Mouse (Mus musculus): ENCODE data around the gene Fndc3b. TPM values are rescaled to one million over a fixed set of nuclear protein-coding genes. Genes with fewer than 3 reads are reported as not detected.

Gene Fndc3b
- polyA plus RNA-seq, 1 experiment from 2014 or later: 10.5 TPM

DNA sequence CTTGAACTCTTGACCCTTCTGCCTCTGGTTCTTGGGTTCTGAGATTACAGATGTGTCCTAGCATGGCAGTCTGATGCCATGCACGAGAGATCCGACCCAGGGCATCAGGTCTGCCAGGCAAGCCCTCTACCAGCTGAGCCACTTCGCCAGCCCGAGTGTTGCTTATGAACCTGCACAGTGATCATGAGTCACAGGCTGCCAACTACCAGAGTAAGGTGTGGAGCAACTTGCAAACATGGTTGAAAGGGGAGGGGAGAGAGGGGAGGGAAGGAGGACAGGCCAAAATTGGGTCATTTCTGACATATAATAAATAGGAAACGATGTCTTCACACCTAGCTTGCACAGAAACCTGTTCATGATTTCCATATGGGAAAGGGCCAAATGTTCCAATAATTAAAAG is 17.0 kb downstream of the Fndc3b start:
- WGBS: 85% methylated on average over 5 of the region's 5 CpGs
- DNase-seq (ENCODE audit: low spot score): no peak

DNA sequence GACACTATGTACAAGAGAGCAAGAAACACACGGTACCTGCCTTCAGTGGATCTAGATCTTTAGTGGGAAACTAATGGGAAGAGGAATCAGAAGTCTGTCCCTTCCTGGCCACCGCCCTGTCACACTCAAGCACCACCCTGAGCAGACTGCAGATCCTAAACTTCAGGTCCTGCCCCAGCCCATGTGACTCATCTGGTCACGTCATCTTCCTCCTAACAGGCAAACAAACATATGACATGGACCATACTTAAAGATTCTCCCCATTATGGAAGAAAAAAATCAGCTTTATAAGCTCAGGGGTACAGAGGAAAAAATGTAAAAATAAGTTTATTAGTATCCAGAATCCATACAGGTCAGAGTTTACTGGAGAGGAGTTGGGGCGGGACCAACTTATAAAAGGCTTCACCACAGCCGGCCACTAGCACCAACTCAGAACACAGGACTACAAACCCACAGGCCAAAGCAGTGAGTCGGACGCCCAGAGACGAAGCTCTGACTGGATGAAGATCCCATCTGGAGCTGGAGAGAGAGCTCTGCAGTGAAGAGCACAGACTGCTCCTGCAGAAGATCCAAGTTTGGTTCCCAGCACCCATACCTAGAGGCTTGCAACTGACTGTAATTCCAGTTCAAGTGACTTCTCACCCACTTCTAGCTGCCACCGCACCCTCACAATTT is 19.5 kb downstream of the Fndc3b start:
- 89% methylated on average over 9 of the region's 9 CpGs for WGBS
- H3K4me1 ChIP-seq (ENCODE audit: control insufficient read depth, insufficient read depth, low read length): no peaks in the 10 kb centered on the region; the same call in 1 of the 2 replicates
- DNase-seq (ENCODE audit: low spot score) (no peak), ATAC-seq (replicated peaks; ENCODE audit: insufficient number of reproducible peaks, low FRiP score, low TSS enrichment, low read depth) (no peak)
- H3K4me2 ChIP-seq (ENCODE audit: low read depth, low read length): no peak overlapping the region
- no peak overlapping the region for H3K9ac ChIP-seq (replicated peaks; ENCODE audit: low read length)
- H3K9me3 ChIP-seq (replicated peaks; ENCODE audit: control insufficient read depth, low read length): no peaks in the 10 kb centered on the region
- H3K36me3 ChIP-seq (replicated peaks; ENCODE audit: control insufficient read depth, insufficient read depth, low read depth, low read length): no peaks in the 10 kb centered on the region
- no peak overlapping the region for H3K27ac ChIP-seq (replicated peaks; ENCODE audit: low read depth, low read length)
- H3K4me3 ChIP-seq (ENCODE audit: low read depth, low read length): no peak overlapping the region
- H3K27me3 ChIP-seq (ENCODE audit: control insufficient read depth, insufficient read depth, low read length): no peaks in the 10 kb centered on the region

More for the DNA sequence above, 17.0 kb downstream of the Fndc3b start:
- H3K9me3 ChIP-seq (replicated peaks; ENCODE audit: control insufficient read depth, low read length): no peaks in the 10 kb centered on the region
- H3K4me2 ChIP-seq (ENCODE audit: low read depth, low read length): no peak overlapping the region
- H3K27ac ChIP-seq (replicated peaks; ENCODE audit: low read depth, low read length): no peak overlapping the region
- no peaks in the 10 kb centered on the region for H3K27me3 ChIP-seq (ENCODE audit: control insufficient read depth, insufficient read depth, low read length)
- H3K36me3 ChIP-seq (replicated peaks; ENCODE audit: control insufficient read depth, insufficient read depth, low read depth, low read length): no peaks in the 10 kb centered on the region
- no peak for ATAC-seq (replicated peaks; ENCODE audit: insufficient number of reproducible peaks, low FRiP score, low TSS enrichment, low read depth)
- H3K4me1 ChIP-seq (ENCODE audit: control insufficient read depth, insufficient read depth, low read length): no peaks in the 10 kb centered on the region; the same call in 1 of the 2 replicates
- no peak overlapping the region for H3K4me3 ChIP-seq (ENCODE audit: low read depth, low read length)
- H3K9ac ChIP-seq (replicated peaks; ENCODE audit: low read length): no peak overlapping the region

DNA sequence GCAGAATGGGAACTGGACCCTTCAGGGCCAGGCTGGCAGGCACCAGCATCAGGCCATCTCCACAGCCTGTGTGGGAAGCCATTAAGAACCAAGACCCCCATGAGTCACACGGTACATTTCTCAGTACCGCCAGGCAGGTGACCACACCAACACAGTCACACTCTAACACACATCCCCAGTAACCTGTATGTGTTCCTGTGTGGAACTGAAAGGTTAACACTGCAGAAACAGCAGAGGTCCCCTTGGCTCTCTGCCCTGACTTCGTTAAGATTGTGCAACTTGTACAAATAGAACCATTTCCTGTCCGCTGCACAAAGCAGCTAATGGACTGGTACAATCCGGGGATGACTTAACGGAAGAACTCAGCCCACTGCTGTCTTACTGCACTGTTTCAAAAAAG is 21.1 kb downstream of the Fndc3b start:
- ATAC-seq (replicated peaks; ENCODE audit: insufficient number of reproducible peaks, low FRiP score, low TSS enrichment, low read depth): no peak
- WGBS: 72% methylated on average over 6 of the region's 6 CpGs
- H3K27me3 ChIP-seq (ENCODE audit: control insufficient read depth, insufficient read depth, low read length): no peaks in the 10 kb centered on the region
- H3K4me2 ChIP-seq (ENCODE audit: low read depth, low read length): no peak overlapping the region
- H3K27ac ChIP-seq (replicated peaks; ENCODE audit: low read depth, low read length): no peak overlapping the region
- no peak overlapping the region for H3K9ac ChIP-seq (replicated peaks; ENCODE audit: low read length)
- no peak for DNase-seq (ENCODE audit: low spot score)
- no peaks in the 10 kb centered on the region for H3K36me3 ChIP-seq (replicated peaks; ENCODE audit: control insufficient read depth, insufficient read depth, low read depth, low read length)
- H3K9me3 ChIP-seq (replicated peaks; ENCODE audit: control insufficient read depth, low read length): no peaks in the 10 kb centered on the region
- H3K4me1 ChIP-seq (ENCODE audit: control insufficient read depth, insufficient read depth, low read length): no peaks in the 10 kb centered on the region; the same call in 1 of the 2 replicates
- H3K4me3 ChIP-seq (ENCODE audit: low read depth, low read length): no peak overlapping the region

DNA sequence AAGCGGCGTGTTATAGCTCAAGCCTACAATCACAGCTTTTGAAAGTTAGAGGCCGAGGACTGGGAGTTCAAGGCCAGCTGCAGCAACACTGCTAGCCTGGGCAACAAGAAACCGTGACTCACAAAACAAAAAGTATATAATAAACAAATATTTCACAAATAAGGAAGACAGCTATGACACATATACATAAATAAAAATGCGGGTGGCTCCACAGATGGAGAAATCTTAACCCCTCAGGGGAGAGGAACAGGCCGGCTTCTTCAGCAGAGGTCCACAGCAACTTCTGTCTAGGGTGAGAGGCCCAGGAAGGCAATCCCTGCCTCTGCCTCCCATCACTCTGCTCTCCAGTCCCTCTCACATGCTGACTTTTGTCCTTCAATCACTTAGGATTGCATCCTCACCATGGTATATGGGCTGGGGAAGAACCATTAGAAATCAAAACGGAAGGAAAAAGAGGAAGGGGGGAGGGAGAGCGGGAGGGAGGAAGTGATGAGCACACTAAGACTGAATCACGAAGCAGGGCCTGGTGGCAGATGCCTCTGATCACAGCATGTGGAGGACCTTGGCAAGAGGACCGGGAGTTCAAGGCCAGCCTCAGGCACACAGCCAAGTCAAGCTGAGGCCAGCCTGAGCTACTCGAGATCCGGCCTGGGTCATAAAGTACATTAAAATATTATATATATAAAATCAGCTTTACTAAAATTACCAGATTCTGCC is 21.8 kb downstream of the Fndc3b start:
- ATAC-seq (replicated peaks; ENCODE audit: insufficient number of reproducible peaks, low FRiP score, low TSS enrichment, low read depth) (no peak), DNase-seq (ENCODE audit: low spot score) (no peak)
- Histone ChIP-seq H3K4me3 (ENCODE audit: low read depth, low read length) (no peak overlapping the region), H3K27ac (replicated peaks; ENCODE audit: low read depth, low read length) (no peak overlapping the region), H3K27me3 (ENCODE audit: control insufficient read depth, insufficient read depth, low read length) (no peaks in the 10 kb centered on the region), H3K4me1 (ENCODE audit: control insufficient read depth, insufficient read depth, low read length) (no peaks in the 10 kb centered on the region), H3K36me3 (replicated peaks; ENCODE audit: control insufficient read depth, insufficient read depth, low read depth, low read length) (no peaks in the 10 kb centered on the region), H3K4me2 (ENCODE audit: low read depth, low read length) (no peak overlapping the region), H3K9me3 (replicated peaks; ENCODE audit: control insufficient read depth, low read length) (no peaks in the 10 kb centered on the region), H3K9ac (replicated peaks; ENCODE audit: low read length) (no peak overlapping the region)
- WGBS: 84% methylated on average over 12 of the region's 12 CpGs

DNA sequence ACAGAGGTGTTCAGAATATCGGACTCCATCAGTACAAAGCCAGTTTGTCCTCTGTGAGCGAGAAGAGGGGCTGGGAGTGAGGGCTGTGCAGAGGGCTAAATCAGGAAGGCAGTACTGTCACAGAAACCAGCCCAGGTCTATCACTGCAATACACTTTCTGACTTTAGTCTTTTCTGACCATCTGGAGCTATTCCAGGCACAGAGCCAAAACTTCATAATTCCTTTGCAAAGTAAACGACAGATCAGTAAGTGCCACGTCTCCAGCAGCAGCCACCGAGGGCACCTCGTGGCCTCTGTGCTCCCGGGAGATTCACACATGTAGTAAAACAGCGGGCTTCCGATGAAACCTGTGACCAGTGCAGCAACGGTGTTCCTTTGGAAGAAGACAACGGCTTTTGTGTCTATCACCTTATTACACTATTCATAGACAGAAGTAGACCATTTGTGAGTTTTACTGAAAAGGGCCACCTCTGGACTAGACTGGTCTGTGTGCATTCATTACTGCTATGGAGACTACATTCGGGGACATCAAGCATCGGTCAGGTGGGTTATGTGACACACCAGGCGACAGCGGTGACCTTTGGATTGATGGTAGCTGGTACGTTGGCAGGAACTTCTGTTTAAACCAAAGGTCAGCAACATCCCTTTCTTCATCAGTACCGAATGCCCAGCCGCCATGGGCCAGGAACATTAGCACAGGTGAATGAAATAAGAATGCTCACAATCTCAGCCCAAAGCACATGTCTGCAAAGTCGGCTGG is 24.2 kb downstream of the Fndc3b start:
- H3K4me1 ChIP-seq (ENCODE audit: control insufficient read depth, insufficient read depth, low read length): no peaks in the 10 kb centered on the region
- no peak overlapping the region for H3K4me2 ChIP-seq (ENCODE audit: low read depth, low read length)
- DNase-seq (ENCODE audit: low spot score) (no peak), ATAC-seq (replicated peaks; ENCODE audit: insufficient number of reproducible peaks, low FRiP score, low TSS enrichment, low read depth) (no peak)
- no peaks in the 10 kb centered on the region for H3K9me3 ChIP-seq (replicated peaks; ENCODE audit: control insufficient read depth, low read length)
- no peaks in the 10 kb centered on the region for H3K36me3 ChIP-seq (replicated peaks; ENCODE audit: control insufficient read depth, insufficient read depth, low read depth, low read length)
- no peaks in the 10 kb centered on the region for H3K27me3 ChIP-seq (ENCODE audit: control insufficient read depth, insufficient read depth, low read length)
- H3K9ac ChIP-seq (replicated peaks; ENCODE audit: low read length): no peak overlapping the region
- H3K4me3 ChIP-seq (ENCODE audit: low read depth, low read length): no peak overlapping the region
- no peak overlapping the region for H3K27ac ChIP-seq (replicated peaks; ENCODE audit: low read depth, low read length)
- 82% methylated on average over 19 of the region's 19 CpGs for WGBS

DNA sequence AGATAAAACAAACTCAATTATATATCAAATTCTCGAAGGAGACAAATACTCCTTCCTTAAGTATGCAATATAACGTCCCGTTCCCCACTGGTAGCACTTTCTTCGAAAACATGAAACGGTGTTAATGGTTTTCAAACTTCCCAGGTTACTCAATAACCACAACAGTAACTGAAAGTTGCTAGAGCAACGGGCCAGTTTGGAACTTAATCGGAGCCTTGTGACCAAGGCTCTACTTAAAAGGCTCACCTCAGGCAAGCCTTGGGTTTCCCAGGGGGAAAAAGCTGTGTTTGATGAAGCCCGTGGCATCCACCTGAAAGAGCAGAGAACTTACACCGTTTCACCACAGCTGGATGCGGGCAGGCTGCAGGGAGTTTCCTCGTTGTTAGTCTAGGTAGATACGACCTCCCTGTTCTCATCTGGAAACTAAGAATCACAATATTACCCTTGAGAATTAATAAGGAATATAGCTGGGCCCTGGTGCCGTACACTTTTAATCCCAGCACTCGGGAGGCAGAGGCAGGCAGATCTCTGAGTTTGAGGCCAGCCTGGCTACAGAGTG is 25.4 kb downstream of the Fndc3b start:
- no peak overlapping the region for H3K27ac ChIP-seq (replicated peaks; ENCODE audit: low read depth, low read length)
- no peak overlapping the region for H3K4me3 ChIP-seq (ENCODE audit: low read depth, low read length)
- DNase-seq (ENCODE audit: low spot score) (no peak), ATAC-seq (replicated peaks; ENCODE audit: insufficient number of reproducible peaks, low FRiP score, low TSS enrichment, low read depth) (no peak)
- no peak overlapping the region for H3K9ac ChIP-seq (replicated peaks; ENCODE audit: low read length)
- H3K36me3 ChIP-seq (replicated peaks; ENCODE audit: control insufficient read depth, insufficient read depth, low read depth, low read length): no peaks in the 10 kb centered on the region
- no peaks in the 10 kb centered on the region for H3K27me3 ChIP-seq (ENCODE audit: control insufficient read depth, insufficient read depth, low read length)
- no peaks in the 10 kb centered on the region for H3K4me1 ChIP-seq (ENCODE audit: control insufficient read depth, insufficient read depth, low read length)
- H3K4me2 ChIP-seq (ENCODE audit: low read depth, low read length): no peak overlapping the region
- H3K9me3 ChIP-seq (replicated peaks; ENCODE audit: control insufficient read depth, low read length): no peaks in the 10 kb centered on the region
- WGBS: 88% methylated on average over 14 of the region's 14 CpGs

DNA sequence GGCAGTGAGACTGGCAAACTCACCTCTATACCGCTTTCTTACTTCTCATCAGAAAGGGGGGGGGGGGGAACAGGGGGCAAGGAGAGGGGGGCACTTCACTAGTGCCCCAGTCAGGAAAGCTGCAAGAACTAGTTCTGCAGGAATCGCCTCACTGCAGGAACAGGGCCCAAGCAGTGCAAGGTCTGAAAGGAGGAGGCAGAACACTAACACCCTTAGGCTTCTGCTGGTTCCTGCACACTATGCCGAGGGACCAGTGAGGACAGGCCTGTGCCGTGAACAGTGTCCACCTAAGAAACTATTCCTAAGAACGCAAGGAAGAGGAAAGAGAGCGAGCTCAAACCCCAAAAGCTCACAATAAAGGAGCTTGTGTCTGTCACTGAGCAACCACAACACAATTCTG is 26.0 kb downstream of the Fndc3b start:
- H3K4me2 ChIP-seq (ENCODE audit: low read depth, low read length): no peak overlapping the region
- no peaks in the 10 kb centered on the region for H3K4me1 ChIP-seq (ENCODE audit: control insufficient read depth, insufficient read depth, low read length)
- no peak overlapping the region for H3K9ac ChIP-seq (replicated peaks; ENCODE audit: low read length)
- no peaks in the 10 kb centered on the region for H3K9me3 ChIP-seq (replicated peaks; ENCODE audit: control insufficient read depth, low read length)
- no peak overlapping the region for H3K27ac ChIP-seq (replicated peaks; ENCODE audit: low read depth, low read length)
- H3K36me3 ChIP-seq (replicated peaks; ENCODE audit: control insufficient read depth, insufficient read depth, low read depth, low read length): no peaks in the 10 kb centered on the region
- H3K4me3 ChIP-seq (ENCODE audit: low read depth, low read length): no peak overlapping the region
- DNase-seq (ENCODE audit: low spot score): no peak
- 83% methylated on average over 6 of the region's 6 CpGs for WGBS
- no peaks in the 10 kb centered on the region for H3K27me3 ChIP-seq (ENCODE audit: control insufficient read depth, insufficient read depth, low read length)
- ATAC-seq (replicated peaks; ENCODE audit: insufficient number of reproducible peaks, low FRiP score, low TSS enrichment, low read depth): no peak
